Mouse (Mus musculus) left cerebral cortex, adult 9 months (tissue): ENCODE data around the gene Olfr768.
"Not testable (repeated sequence)": the region's sequence is repeated elsewhere in the genome, so short reads cannot be mapped to it uniquely, and the experiment has no call there.

Experiments used
- DNase-seq, 2 experiments: peaks; one replicate each; pipeline ENCODE4 v3.0.0; 2022; ENCODE audit warnings: low spot score in 2 of 2

The Olfr768 gene

GRCm38 (mm10) chr10:129099275-129099674 is at the start of gene Olfr768:
Gene Olfr768, minus strand, starts transcription at chr10:129099375.
- DNase-seq = no peak

- no peak for DNase-seq
Observed at GRCm38 (mm10) chr10:129138898-129139297, 39.7 kb upstream of the Olfr768 start, which contains the start of gene Olfr770. Gene Olfr770, minus strand, starts transcription at chr10:129138998.

- no peak for DNase-seq
Observed at GRCm38 (mm10) chr10:129117761-129118160, 18.6 kb upstream of the Olfr768 start, which contains the start of gene Olfr769. Gene Olfr769, minus strand, starts transcription at chr10:129117861.

- DNase-seq = no peak
Observed at GRCm38 (mm10) chr10:129115146-129115545, 16.0 kb upstream of the Olfr768 start.

- DNase-seq = no peak
Observed at GRCm38 (mm10) chr10:129101231-129101630, 2.1 kb upstream of the Olfr768 start.

- DNase-seq = not testable (repeated sequence)
Observed at GRCm38 (mm10) chr10:129082810-129083209, 16.4 kb downstream of the Olfr768 start, which contains the start of gene Olfr767. Gene Olfr767, minus strand, starts transcription at chr10:129082910.

GRCm38 (mm10) chr10:129068877-129069276 is 30.3 kb downstream of the Olfr768 start, which contains the start of gene Olfr766-ps1:
Gene Olfr766-ps1, minus strand, starts transcription at chr10:129068977.
- no peak for DNase-seq

GRCm38 (mm10) chr10:129049898-129050297 is 49.3 kb downstream of the Olfr768 start, which contains the start of gene Olfr765:
Gene Olfr765, minus strand, starts transcription at chr10:129049998.
- DNase-seq = not testable (repeated sequence)
